Mouse (Mus musculus): ENCODE measurements around the gene Gdpd5.

DNA sequence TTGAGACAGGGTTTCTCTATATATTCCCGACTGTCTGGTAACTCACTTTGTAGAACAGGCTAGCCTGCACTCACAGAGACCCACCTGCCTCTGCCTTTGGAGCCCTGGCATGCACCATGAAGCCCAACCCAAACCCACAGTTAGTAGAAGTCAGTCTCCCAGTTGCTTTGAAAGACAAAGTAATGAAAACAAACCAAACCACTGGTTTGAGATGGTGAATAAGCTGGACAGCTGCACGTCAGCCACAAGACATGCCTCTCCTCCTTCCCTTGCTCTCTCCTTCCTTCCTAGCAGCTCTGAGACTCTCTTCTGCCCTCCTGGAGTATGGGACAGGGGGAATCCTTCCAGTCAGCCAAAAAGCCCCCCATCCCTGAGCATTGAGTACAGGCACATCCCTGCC lies 19.1 kb upstream of the Gdpd5 start:
- TF ChIP-seq POLR2A (IDR thresholded peaks at IDR 0.05; ENCODE audit: extremely low read depth, insufficient read depth, low read length) = no peak
- TF ChIP-seq CTCF (IDR thresholded peaks at IDR 0.05; ENCODE audit: low read depth, low read length) = no peak
